ENCODE assay signal across 7 mouse cellular contexts in genomic region chr4:154635241-154636052, GRCm38 (mm10). TPM values are rescaled to one million over a fixed set of nuclear protein-coding genes. Genes with fewer than 3 reads are reported as not detected.
DNase-seq lines count a peak whose midpoint lies in the region; ATAC-seq and TF ChIP-seq lines count a peak whose summit lies in the region.

No protein-coding gene starts in this region.

- no peaks in the 10 kb centered on the region for H3K36me3 ChIP-seq in forebrain, embryonic 12.5 days (replicated peaks)
- no peaks in the 10 kb centered on the region for H3K36me3 ChIP-seq in hindbrain, embryonic 13.5 days
- no peaks in the 10 kb centered on the region for H3K36me3 ChIP-seq in liver, embryonic 16.5 days (ENCODE audit: control insufficient read depth, insufficient read depth)

- peaks cover 90% of the 10 kb centered on the region for H3K4me1 ChIP-seq in forebrain, embryonic 12.5 days
- peaks cover 39% of the 10 kb centered on the region for H3K4me1 ChIP-seq in hindbrain, embryonic 13.5 days (replicated peaks)
- no peaks in the 10 kb centered on the region; the same call in 1 of the 2 replicates for H3K4me1 ChIP-seq in liver, embryonic 16.5 days (ENCODE audit: control insufficient read depth, low read depth, low read length)
- H3K4me1 ChIP-seq in olfactory bulb, adult 2 months (ENCODE audit: control insufficient read depth, insufficient read depth, low read length): peaks cover 20% of the 10 kb centered on the region

- DNase-seq in thymus, postnatal 4 days: peak; percentile 28
- no peak for DNase-seq in thymus, postnatal 0 days (ENCODE audit: low spot score)
- DNase-seq in adipocyte (ENCODE audit: low spot score): no peak

- no peaks in the 10 kb centered on the region for H3K9me3 ChIP-seq in forebrain, embryonic 12.5 days
- H3K9me3 ChIP-seq in hindbrain, embryonic 13.5 days: no peaks in the 10 kb centered on the region
- H3K9me3 ChIP-seq in liver, embryonic 16.5 days (replicated peaks; ENCODE audit: control insufficient read depth, low read length): no peaks in the 10 kb centered on the region

- peaks cover 84% of the 10 kb centered on the region for H3K27me3 ChIP-seq in forebrain, embryonic 12.5 days
- H3K27me3 ChIP-seq in hindbrain, embryonic 13.5 days: peaks cover 98% of the 10 kb centered on the region
- peaks cover 82% of the 10 kb centered on the region for H3K27me3 ChIP-seq in liver, embryonic 16.5 days (ENCODE audit: control insufficient read depth, insufficient read depth, low read depth, low read length)

- ATAC-seq in forebrain, embryonic 12.5 days (ENCODE audit: low FRiP score): peak; percentile 30
- peak; percentile 62 for ATAC-seq in hindbrain, embryonic 13.5 days (ENCODE audit: low FRiP score)
- ATAC-seq in liver, embryonic 16.5 days (ENCODE audit: low read depth): peak; percentile 55

- TF ChIP-seq POLR2A in olfactory bulb, adult 2 months (IDR thresholded peaks at IDR 0.05; ENCODE audit: insufficient read depth, low read depth, low read length): no peak

- peak overlapping the region; percentile 94 for H3K9ac ChIP-seq in forebrain, embryonic 12.5 days
- peak overlapping the region; percentile 77 for H3K9ac ChIP-seq in hindbrain, embryonic 13.5 days
- peak overlapping the region; percentile 59 for H3K9ac ChIP-seq in liver, embryonic 16.5 days (ENCODE audit: low read depth, low read length)

- TF ChIP-seq CTCF in olfactory bulb, adult 2 months (IDR thresholded peaks at IDR 0.05; ENCODE audit: insufficient read depth, low read depth, low read length): no peak

- WGBS in forebrain, embryonic 12.5 days: under 1% methylated on average over 94 of the region's 94 CpGs
- WGBS in hindbrain, embryonic 13.5 days: under 1% methylated on average over 84 of the region's 94 CpGs
- WGBS in liver, embryonic 16.5 days (ENCODE audit: insufficient replicate concordance): under 1% methylated on average over 86 of the region's 94 CpGs
- WGBS in olfactory bulb, adult 2 months: 1% methylated on average over 94 of the region's 94 CpGs

- H3K4me2 ChIP-seq in forebrain, embryonic 12.5 days: peak overlapping the region; percentile 90
- H3K4me2 ChIP-seq in hindbrain, embryonic 13.5 days: peak overlapping the region; percentile 61
- H3K4me2 ChIP-seq in liver, embryonic 16.5 days (ENCODE audit: low read depth, low read length): peak overlapping the region; percentile 65

- peak overlapping the region; percentile 79 for H3K4me3 ChIP-seq in forebrain, embryonic 12.5 days (replicated peaks)
- H3K4me3 ChIP-seq in hindbrain, embryonic 13.5 days: peak overlapping the region; percentile 51
- H3K4me3 ChIP-seq in liver, embryonic 16.5 days (ENCODE audit: low read depth, low read length): peak overlapping the region; percentile 63
- H3K4me3 ChIP-seq in olfactory bulb, adult 2 months (ENCODE audit: insufficient read depth, low read depth, low read length): peak overlapping the region; percentile 41

- H3K27ac ChIP-seq in forebrain, embryonic 12.5 days: peak overlapping the region; percentile 96
- H3K27ac ChIP-seq in hindbrain, embryonic 13.5 days: peak overlapping the region; percentile 88
- H3K27ac ChIP-seq in liver, embryonic 16.5 days (ENCODE audit: low read length): peak overlapping the region; percentile 70
- H3K27ac ChIP-seq in olfactory bulb, adult 2 months (ENCODE audit: insufficient read depth, low read depth, low read length): peak overlapping the region; percentile 45; the same call in 1 of the 2 replicates

RNA-seq across cellular contexts. Expression of gene Prdm16, which starts 1.2 kb away (rescaled TPM):
- 6.6 and 7.6 TPM in 2 replicates for polyA plus RNA-seq in thymus, postnatal 0 days (2015; fragmentation: Nextera tagmentation; extraction: Ambion mirVana)
- polyA plus RNA-seq in forebrain, embryonic 12.5 days (2016; fragmentation: Nextera tagmentation; extraction: Ambion mirVana): 40.5 and 49.4 TPM in 2 replicates
- 16.1 and 17.2 TPM in 2 replicates for polyA plus RNA-seq in hindbrain, embryonic 13.5 days (2015; fragmentation: Nextera tagmentation; extraction: Ambion mirVana)
- polyA plus RNA-seq in liver, embryonic 16.5 days (2015; fragmentation: Nextera tagmentation; extraction: Ambion mirVana): 2.1 TPM in 2 replicates
- polyA plus RNA-seq in olfactory bulb, adult 2 months (2012; ENCODE audit: insufficient read depth, insufficient read length, low replicate concordance, missing spikeins): not detected in 2 replicates

RNA-seq across cellular contexts. Expression of gene Actrt2, which starts 32.2 kb away (rescaled TPM):
- not detected in 2 replicates for polyA plus RNA-seq in thymus, postnatal 0 days (2015; fragmentation: Nextera tagmentation; extraction: Ambion mirVana)
- polyA plus RNA-seq in forebrain, embryonic 12.5 days (2016; fragmentation: Nextera tagmentation; extraction: Ambion mirVana): not detected in 2 replicates
- polyA plus RNA-seq in hindbrain, embryonic 13.5 days (2015; fragmentation: Nextera tagmentation; extraction: Ambion mirVana): not detected in 2 replicates
- polyA plus RNA-seq in liver, embryonic 16.5 days (2015; fragmentation: Nextera tagmentation; extraction: Ambion mirVana): not detected in 2 replicates
- polyA plus RNA-seq in olfactory bulb, adult 2 months (2012; ENCODE audit: insufficient read depth, insufficient read length, low replicate concordance, missing spikeins): not detected in 2 replicates

Comparison
In these comparisons a context has a peak if more than half of its experiments do, and no peak if none do; other contexts are left out.
1. H3K27ac ChIP-seq: peak in every context shown above with its lines; median percentile 96 in forebrain, embryonic 12.5 days; 88 in hindbrain, embryonic 13.5 days; 70 in liver, embryonic 16.5 days; 45 in olfactory bulb, adult 2 months.